Mouse (Mus musculus): ENCODE measurements at regions not wholly inside any gene's neighbourhood (a gene's known extent, or its start where the extent isn't known, plus 50 kb on each side); places are given as distances from the start of the nearest gene placed in this dataset.

- TF ChIP-seq CTCF (IDR thresholded peaks at IDR 0.05; ENCODE audit: low read depth): no peak
- no peak for TF ChIP-seq EP300 (IDR thresholded peaks at IDR 0.05; ENCODE audit: low read depth)
These were observed 310.6 kb downstream of the Wdr11 start for GRCm38 (mm10) chr7:129902256-129902655.
